Mouse (Mus musculus) erythroblast, embryonic 14.5 days (primary cell): ENCODE data around the gene Nubp2. TPM values are rescaled to one million over a fixed set of nuclear protein-coding genes. Genes with fewer than 3 reads are reported as not detected.

Experiments used
- H3K27me3 ChIP-seq: 2 replicates; pipeline ENCODE4 v1.6.1; 2012; ENCODE audit warnings: inconsistent platforms; ENCODE audit not compliant: control insufficient read depth
- H3K36me3 ChIP-seq: 2 replicates; pipeline ENCODE4 v1.6.1; 2012; ENCODE audit warnings: mild to moderate bottlenecking, inconsistent platforms; ENCODE audit not compliant: control insufficient read depth
- H3K4me1 ChIP-seq: 2 replicates; pipeline ENCODE4 v1.6.1; 2012; ENCODE audit warnings: inconsistent platforms; ENCODE audit not compliant: control insufficient read depth
- H3K4me3 ChIP-seq: replicated peaks from 2 replicates; pipeline ENCODE3; 2012; ENCODE audit warnings: moderate library complexity, mild to moderate bottlenecking, inconsistent platforms
- H3K9me3 ChIP-seq: 2 replicates; pipeline ENCODE4 v1.6.1; 2012; ENCODE audit warnings: low read length, inconsistent platforms, mixed read lengths; ENCODE audit not compliant: control insufficient read depth
- GATA1 ChIP-seq: IDR thresholded peaks from 2 replicates; pipeline ENCODE4 v1.6.1; 2012; ENCODE audit warnings: low read length, inconsistent platforms, mixed read lengths
- TAL1 ChIP-seq: IDR thresholded peaks from 3 replicates; pipeline ENCODE4 v1.6.1; 2012; ENCODE audit warnings: low read length, inconsistent platforms, mixed read lengths
- polyA plus RNA-seq: library from polyadenylated mRNA; stranded (reverse); fragments of >175 nt; gene quantifications from 2 replicates; pipeline ENCODE4 v1.2.3, GENCODE M21; 2012

Gene Nubp2
- polyA plus RNA-seq, 1 experiment: 7.5 TPM

DNA sequence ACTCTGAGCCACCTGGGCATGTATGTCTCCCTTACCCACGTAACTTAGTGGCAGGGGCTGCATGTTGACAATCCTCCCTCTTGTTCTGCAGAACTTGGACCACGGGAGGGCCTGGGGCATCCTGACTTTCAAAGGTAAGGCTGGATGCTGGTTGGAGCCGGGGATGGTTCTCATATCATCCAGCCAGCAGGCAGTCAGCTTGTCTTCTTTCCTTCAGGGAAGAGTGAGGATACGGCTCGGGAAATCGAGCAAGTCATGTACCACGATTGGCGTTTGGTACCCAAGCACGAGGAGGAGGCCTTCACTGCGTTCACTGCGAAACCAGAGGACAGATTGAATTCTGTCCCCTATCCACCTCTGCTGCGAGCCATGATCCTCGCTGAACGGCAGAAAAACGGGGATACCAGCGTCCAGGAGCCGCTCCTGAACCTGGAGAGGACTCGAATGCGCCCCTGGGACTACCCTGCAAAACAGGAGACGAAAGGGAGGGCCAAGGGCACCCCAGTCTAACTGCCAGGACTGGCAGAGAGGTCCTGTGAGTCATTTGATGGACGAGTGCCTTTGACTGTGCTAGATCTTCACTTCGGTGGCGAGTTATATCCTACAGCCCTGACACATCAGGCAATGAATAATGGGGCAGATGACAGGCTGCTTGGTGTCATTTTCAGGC lies 9.6 kb upstream of the Nubp2 start:
- Histone ChIP-seq H3K4me3 (peak overlapping the region; percentile 64), H3K4me1 (peaks cover 79% of the 10 kb centered on the region), H3K36me3 (peaks cover 81% of the 10 kb centered on the region), H3K9me3 (no peaks in the 10 kb centered on the region), H3K27me3 (no peaks in the 10 kb centered on the region)
- TF ChIP-seq TAL1 (no peak), GATA1 (no peak)

- no peaks in the 10 kb centered on the region for H3K27me3 ChIP-seq
- H3K9me3 ChIP-seq: no peaks in the 10 kb centered on the region
- H3K36me3 ChIP-seq: peaks cover 81% of the 10 kb centered on the region
- H3K4me1 ChIP-seq: peaks cover 79% of the 10 kb centered on the region
- peak within 1 kb of the TSS; percentile 64 for H3K4me3 ChIP-seq
- TF ChIP-seq GATA1 (no peak), TAL1 (no peak)
Observed at GRCm38 (mm10) chr17:24894995-24895547, 8.9 kb upstream of the Nubp2 start, which contains the start of the genes Eme2 and Mrps34. Gene Eme2 (minus strand): TSS chr17:24895087. Gene Mrps34 (plus strand): TSS chr17:24895116.

- H3K4me3 ChIP-seq: peak overlapping the region; percentile 64
- peaks cover 81% of the 10 kb centered on the region for H3K4me1 ChIP-seq
- TF ChIP-seq GATA1 (no peak), TAL1 (no peak)
- no peaks in the 10 kb centered on the region for H3K9me3 ChIP-seq
- no peaks in the 10 kb centered on the region for H3K27me3 ChIP-seq
- peaks cover 81% of the 10 kb centered on the region for H3K36me3 ChIP-seq
Observed at GRCm38 (mm10) chr17:24894061-24894994, 8.2 kb upstream of the Nubp2 start.

DNA sequence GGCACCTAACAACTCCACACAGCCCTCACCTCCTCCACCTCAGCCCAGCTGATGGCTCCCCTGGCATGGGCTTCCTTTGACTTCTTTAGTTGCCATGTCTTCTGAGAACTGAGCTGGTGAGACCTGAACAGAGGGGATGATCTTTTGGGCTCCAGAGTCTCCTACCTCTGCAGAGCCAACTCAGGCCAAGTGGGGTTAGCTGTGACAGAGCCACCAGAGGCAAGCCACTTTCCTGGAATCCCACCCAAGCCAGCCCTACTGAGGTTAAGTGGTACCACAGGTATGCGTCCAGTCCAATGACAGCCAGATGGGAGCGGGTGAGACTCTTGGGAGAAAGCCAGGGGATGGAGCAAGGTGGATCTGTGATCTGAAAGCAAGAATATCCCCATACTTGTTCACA lies 7.1 kb upstream of the Nubp2 start:
- peaks cover 81% of the 10 kb centered on the region for H3K36me3 ChIP-seq
- TF ChIP-seq TAL1 (no peak), GATA1 (no peak)
- H3K27me3 ChIP-seq: no peaks in the 10 kb centered on the region
- H3K9me3 ChIP-seq: no peaks in the 10 kb centered on the region
- peaks cover 79% of the 10 kb centered on the region for H3K4me1 ChIP-seq
- peak overlapping the region; percentile 64 for H3K4me3 ChIP-seq

DNA sequence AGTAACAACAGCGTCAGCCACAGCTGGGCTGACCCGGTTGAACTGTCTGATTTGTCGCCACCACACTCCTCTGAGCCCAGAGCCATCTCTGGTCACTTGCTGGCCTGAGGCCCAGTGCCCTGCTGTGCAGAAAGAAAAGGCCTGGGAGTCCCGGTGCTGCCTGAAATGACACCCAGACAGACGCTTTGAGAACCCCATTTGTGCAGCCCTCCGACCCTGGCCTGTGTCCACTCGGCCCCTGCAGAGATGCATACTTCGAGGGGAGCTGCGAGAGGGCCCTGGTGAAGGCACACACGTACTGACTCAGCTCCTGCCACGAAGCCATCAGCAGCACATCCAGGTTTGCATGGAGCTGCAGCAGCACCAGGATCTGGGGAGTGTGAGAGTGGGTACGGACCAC lies 6.6 kb upstream of the Nubp2 start:
- TF ChIP-seq GATA1 (no peak), TAL1 (no peak)
- no peaks in the 10 kb centered on the region for H3K27me3 ChIP-seq
- H3K9me3 ChIP-seq: no peaks in the 10 kb centered on the region
- peaks cover 78% of the 10 kb centered on the region for H3K4me1 ChIP-seq
- peaks cover 81% of the 10 kb centered on the region for H3K36me3 ChIP-seq
- peak overlapping the region; percentile 1 for H3K4me3 ChIP-seq

- peaks cover 72% of the 10 kb centered on the region for H3K36me3 ChIP-seq
- peaks cover 72% of the 10 kb centered on the region for H3K4me1 ChIP-seq
- H3K27me3 ChIP-seq: no peaks in the 10 kb centered on the region
- TF ChIP-seq TAL1 (no peak), GATA1 (no peak)
- H3K9me3 ChIP-seq: no peaks in the 10 kb centered on the region
- H3K4me3 ChIP-seq: no peak overlapping the region
Observed at GRCm38 (mm10) chr17:24891321-24891720, 5.2 kb upstream of the Nubp2 start.

- Histone ChIP-seq H3K4me1 (peaks cover 70% of the 10 kb centered on the region), H3K27me3 (no peaks in the 10 kb centered on the region), H3K9me3 (no peaks in the 10 kb centered on the region), H3K4me3 (peak overlapping the region; percentile 17), H3K36me3 (peaks cover 73% of the 10 kb centered on the region)
- no peak for TF ChIP-seq GATA1
- no peak for TF ChIP-seq TAL1
Observed at GRCm38 (mm10) chr17:24890151-24891092, 4.3 kb upstream of the Nubp2 start.

- Histone ChIP-seq H3K4me3 (peak overlapping the region; percentile 23), H3K36me3 (peaks cover 82% of the 10 kb centered on the region), H3K9me3 (no peaks in the 10 kb centered on the region), H3K27me3 (no peaks in the 10 kb centered on the region), H3K4me1 (peaks cover 72% of the 10 kb centered on the region)
- no peak for TF ChIP-seq TAL1
- no peak for TF ChIP-seq GATA1
Observed at GRCm38 (mm10) chr17:24888862-24889261, 2.7 kb upstream of the Nubp2 start.
